21 mouse cellular contexts compared by ENCODE assay signal in the genomic region with DNA sequence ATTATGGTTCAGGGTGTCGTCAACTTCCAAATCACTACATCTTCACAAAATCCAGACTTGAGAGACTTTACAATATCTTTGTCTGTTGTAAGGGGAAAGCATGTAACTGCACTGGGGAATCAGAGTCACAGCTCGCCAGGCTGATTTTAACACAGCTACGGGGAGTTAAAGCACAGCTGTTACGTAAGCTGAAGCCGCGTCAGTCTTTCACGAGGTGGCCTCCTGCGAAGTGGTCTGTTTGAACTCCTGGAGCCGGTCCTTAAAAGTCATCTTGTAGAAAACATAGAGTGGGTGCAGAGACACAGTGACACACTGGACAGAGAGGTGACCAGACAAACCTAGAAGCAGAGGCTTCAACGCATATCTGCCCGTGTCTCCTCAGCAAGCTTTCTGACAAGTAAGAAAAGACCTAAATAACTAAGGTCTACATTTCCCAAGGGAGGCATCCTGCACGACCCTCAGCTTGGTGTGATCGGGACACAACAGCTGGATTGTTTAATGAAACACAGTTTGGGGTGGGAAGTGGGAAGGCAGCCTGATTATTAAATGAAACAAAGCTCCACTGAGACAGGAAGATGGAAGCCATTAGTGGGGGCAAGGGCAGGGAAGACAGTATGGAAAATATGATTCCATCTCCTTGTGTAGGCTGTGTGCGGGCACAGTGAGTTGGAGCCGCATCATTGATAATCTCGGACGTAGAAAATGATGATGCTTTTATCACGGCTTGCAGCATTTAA.
DNase-seq lines count a peak whose midpoint lies in the region; ATAC-seq lines count a peak whose summit lies in the region.
"Had no signal": no experiment of that assay in that cellular context is flagged by ENCODE, and none has a peak within 500 bp of the region (broad histone marks: within the 10 kb centered on the region; RNA-seq: fewer than 3 reads in every experiment).

No protein-coding gene starts in this region.

- peaks cover 16% of the 10 kb centered on the region for H3K36me3 ChIP-seq in heart, embryonic 12.5 days
- H3K36me3 ChIP-seq in intestine, embryonic 15.5 days = no peaks in the 10 kb centered on the region
- no peaks in the 10 kb centered on the region; the same call in 1 of the 2 replicates for H3K36me3 ChIP-seq in intestine, embryonic 16.5 days (ENCODE audit: control insufficient read depth, insufficient read depth, low read length)
- H3K36me3 ChIP-seq in limb, embryonic 10.5 days = peaks cover 18% of the 10 kb centered on the region

- H3K9me3 ChIP-seq in heart, embryonic 12.5 days (replicated peaks) = peaks cover 5% of the 10 kb centered on the region; the same call in 1 of the 2 replicates
- no peaks in the 10 kb centered on the region for H3K9me3 ChIP-seq in intestine, embryonic 15.5 days
- H3K9me3 ChIP-seq in intestine, embryonic 16.5 days (ENCODE audit: control insufficient read depth, low read length) = 0 out of 2 replicates have a peak, but pooled peaks cover 5% of the 10 kb centered on the region
- no peaks in the 10 kb centered on the region for H3K9me3 ChIP-seq in limb, embryonic 10.5 days (replicated peaks)
- H3K9me3 ChIP-seq: stomach, embryonic 15.5 days had no signal

- 0 out of 2 replicates have a peak overlapping the region, but pooled peaks have one; percentile 15 for H3K4me2 ChIP-seq in heart, embryonic 12.5 days
- no peak overlapping the region for H3K4me2 ChIP-seq in intestine, embryonic 15.5 days (replicated peaks)
- H3K4me2 ChIP-seq in intestine, embryonic 16.5 days (ENCODE audit: low read depth, low read length) = no peak overlapping the region
- H3K4me2 ChIP-seq: midbrain, embryonic 12.5 days; stomach, embryonic 15.5 days had no signal

- no peak for ATAC-seq in heart, embryonic 12.5 days (ENCODE audit: insufficient number of reproducible peaks, low FRiP score)
- no peak for ATAC-seq in intestine, embryonic 15.5 days
- ATAC-seq in intestine, embryonic 16.5 days = no peak
- ATAC-seq: forebrain, embryonic 14.5 days had no signal

- H3K27ac ChIP-seq in heart, embryonic 12.5 days (ENCODE audit: poor library complexity, severe bottlenecking) = no peak overlapping the region
- 0 out of 2 replicates have a peak overlapping the region, but pooled peaks have one; percentile 24 for H3K27ac ChIP-seq in intestine, embryonic 15.5 days
- no peak overlapping the region for H3K27ac ChIP-seq in intestine, embryonic 16.5 days (ENCODE audit: low read length)
- H3K27ac ChIP-seq in limb, embryonic 10.5 days = no peak overlapping the region
- H3K27ac ChIP-seq: kidney, postnatal 0 days; layer of hippocampus, adult 2 months; liver, embryonic 14.5 days; midbrain, embryonic 12.5 days; stomach, embryonic 15.5 days had no signal

- no peak for DNase-seq in heart, postnatal 4 days
- DNase-seq in brain, adult 2 months (ENCODE audit: low read depth, low spot score) = peak; percentile 47
- DNase-seq in limb, embryonic 10.5 days (ENCODE audit: low spot score) = peak; percentile 34
- DNase-seq in cerebellum, adult 18-20 months = no peak
- DNase-seq in urinary bladder, postnatal 14 days (ENCODE audit: low spot score) = no peak
- DNase-seq: adrenal gland, postnatal 10 days; B cell, adult 2 months; cerebellum, adult 8-10 months; gastrocnemius, postnatal 36 days; right cerebral cortex, postnatal 14 days had no signal

- no peak overlapping the region for H3K4me3 ChIP-seq in heart, embryonic 12.5 days
- H3K4me3 ChIP-seq in intestine, embryonic 15.5 days (replicated peaks) = no peak overlapping the region
- H3K4me3 ChIP-seq in intestine, embryonic 16.5 days (ENCODE audit: low read length) = no peak overlapping the region
- no peak overlapping the region for H3K4me3 ChIP-seq in limb, embryonic 10.5 days
- H3K4me3 ChIP-seq: erythroblast, embryonic 14.5 days; layer of hippocampus, adult 2 months; midbrain, embryonic 12.5 days; myocyte; stomach, embryonic 15.5 days had no signal

- WGBS in heart, embryonic 12.5 days = 59% methylated on average over 18 of the region's 18 CpGs
- WGBS in intestine, embryonic 15.5 days = 52% methylated on average over 18 of the region's 18 CpGs
- 50% methylated on average over 18 of the region's 18 CpGs for WGBS in intestine, embryonic 16.5 days
- WGBS in limb, embryonic 10.5 days = 72% methylated on average over 18 of the region's 18 CpGs

- H3K9ac ChIP-seq in heart, embryonic 12.5 days = peak overlapping the region; percentile 30; the same call in 1 of the 2 replicates
- H3K9ac ChIP-seq in intestine, embryonic 15.5 days = no peak overlapping the region
- H3K9ac ChIP-seq in intestine, embryonic 16.5 days (ENCODE audit: low read depth, low read length) = no peak overlapping the region
- H3K9ac ChIP-seq: liver, embryonic 14.5 days; midbrain, embryonic 12.5 days; stomach, embryonic 15.5 days had no signal

- H3K4me1 ChIP-seq in heart, embryonic 12.5 days (replicated peaks) = peaks cover 9% of the 10 kb centered on the region
- H3K4me1 ChIP-seq in intestine, embryonic 15.5 days (replicated peaks) = 0 out of 2 replicates have a peak, but pooled peaks cover 7% of the 10 kb centered on the region
- peaks cover 11% of the 10 kb centered on the region; the same call in 1 of the 2 replicates for H3K4me1 ChIP-seq in intestine, embryonic 16.5 days (ENCODE audit: control insufficient read depth, insufficient read depth, low read length)
- peaks cover 14% of the 10 kb centered on the region; the same call in 1 of the 2 replicates for H3K4me1 ChIP-seq in limb, embryonic 10.5 days
- H3K4me1 ChIP-seq: stomach, embryonic 15.5 days had no signal

- no peaks in the 10 kb centered on the region for H3K27me3 ChIP-seq in heart, embryonic 12.5 days (replicated peaks)
- no peaks in the 10 kb centered on the region for H3K27me3 ChIP-seq in intestine, embryonic 15.5 days (replicated peaks)
- no peaks in the 10 kb centered on the region for H3K27me3 ChIP-seq in intestine, embryonic 16.5 days (replicated peaks; ENCODE audit: control insufficient read depth, insufficient read depth, low read length)
- no peaks in the 10 kb centered on the region for H3K27me3 ChIP-seq in limb, embryonic 10.5 days (ENCODE audit: low read depth, poor library complexity, severe bottlenecking)
- H3K27me3 ChIP-seq: midbrain, embryonic 12.5 days; stomach, embryonic 15.5 days had no signal

Comparison
In these comparisons a context has a peak if more than half of its experiments do, and no peak if none do; other contexts are left out.
1. DNase-seq: peak in brain, adult 2 months (single experiment) and limb, embryonic 10.5 days (single experiment); none in heart, postnatal 4 days (single experiment), cerebellum, adult 18-20 months (0 of 2) and urinary bladder, postnatal 14 days (single experiment).